8 mouse cellular contexts compared by ENCODE assay signal in genomic region chr4:124943022-124943421, GRCm38 (mm10). TPM values are rescaled to one million over a fixed set of nuclear protein-coding genes. Genes with fewer than 3 reads are reported as not detected.
DNase-seq lines count a peak whose midpoint lies in the region; ATAC-seq and TF ChIP-seq lines count a peak whose summit lies in the region.

No protein-coding gene starts in this region.

- 0 out of 2 replicates have a peak, but pooled peaks cover 2% of the 10 kb centered on the region for H3K4me1 ChIP-seq in kidney, embryonic 14.5 days (ENCODE audit: control insufficient read depth, insufficient read depth, low read length)
- H3K4me1 ChIP-seq in hindbrain, postnatal 0 days (ENCODE audit: insufficient read depth, low read length), result no peaks in the 10 kb centered on the region
- H3K4me1 ChIP-seq in midbrain, postnatal 0 days (ENCODE audit: insufficient read depth, low read length), result no peaks in the 10 kb centered on the region

- DNase-seq in kidney, adult 18-20 months, result peak; percentile 78
- DNase-seq in brain, adult 2 months (ENCODE audit: low read depth, low spot score), result peak; percentile 77
- DNase-seq in fibroblast of lung, adult 2 months (ENCODE audit: low read depth), result peak; percentile 33
- DNase-seq in hindbrain, postnatal 0 days (ENCODE audit: low spot score), result peak; percentile 87
- DNase-seq in left cerebral cortex, postnatal 10 days (ENCODE audit: extremely low spot score in 1 of 2, low spot score in 2 of 2), result peak; percentile 69 to 77
- peak; percentile 80 for DNase-seq in midbrain, postnatal 0 days (ENCODE audit: low spot score)
- peak; percentile 78 to 94 for DNase-seq in spleen, postnatal 4 days (ENCODE audit: low spot score in 2 of 2)

- no peak for ATAC-seq in kidney, embryonic 14.5 days (ENCODE audit: low FRiP score, low TSS enrichment)
- ATAC-seq in hindbrain, postnatal 0 days, result peak; percentile 32; the same call in 1 of the 2 replicates
- no peak for ATAC-seq in midbrain, postnatal 0 days (ENCODE audit: low FRiP score)

- WGBS in kidney, embryonic 14.5 days, result 10% methylated on average over 4 of the region's 4 CpGs
- 5% methylated on average over 4 of the region's 4 CpGs for WGBS in hindbrain, postnatal 0 days
- 9% methylated on average over 4 of the region's 4 CpGs for WGBS in midbrain, postnatal 0 days

- H3K36me3 ChIP-seq in kidney, embryonic 14.5 days (ENCODE audit: control insufficient read depth, insufficient read depth, low read length), result peaks cover 31% of the 10 kb centered on the region
- H3K36me3 ChIP-seq in hindbrain, postnatal 0 days (ENCODE audit: insufficient read depth, low read length), result peaks cover 19% of the 10 kb centered on the region
- peaks cover 18% of the 10 kb centered on the region for H3K36me3 ChIP-seq in midbrain, postnatal 0 days (ENCODE audit: insufficient read depth, low read length)

- H3K27ac ChIP-seq in kidney, embryonic 14.5 days (ENCODE audit: low read depth, low read length), result no peak overlapping the region
- H3K27ac ChIP-seq in hindbrain, postnatal 0 days, result no peak overlapping the region
- no peak overlapping the region for H3K27ac ChIP-seq in midbrain, postnatal 0 days (ENCODE audit: low read depth, low read length)

- H3K9me3 ChIP-seq in kidney, embryonic 14.5 days (ENCODE audit: control insufficient read depth, low read length), result no peaks in the 10 kb centered on the region
- H3K9me3 ChIP-seq in hindbrain, postnatal 0 days (ENCODE audit: low read length), result no peaks in the 10 kb centered on the region
- no peaks in the 10 kb centered on the region for H3K9me3 ChIP-seq in midbrain, postnatal 0 days (ENCODE audit: low read length)

- H3K9ac ChIP-seq in kidney, embryonic 14.5 days (ENCODE audit: low read depth, low read length), result no peak overlapping the region
- H3K9ac ChIP-seq in hindbrain, postnatal 0 days (replicated peaks; ENCODE audit: low read length), result no peak overlapping the region
- H3K9ac ChIP-seq in midbrain, postnatal 0 days (replicated peaks; ENCODE audit: low read length, poor library complexity, severe bottlenecking), result no peak overlapping the region

- no peak overlapping the region for H3K4me3 ChIP-seq in kidney, embryonic 14.5 days (ENCODE audit: low read length)
- H3K4me3 ChIP-seq in hindbrain, postnatal 0 days (ENCODE audit: low read length), result no peak overlapping the region
- H3K4me3 ChIP-seq in midbrain, postnatal 0 days (ENCODE audit: low read depth, low read length), result no peak overlapping the region

- H3K27me3 ChIP-seq in kidney, embryonic 14.5 days (ENCODE audit: control insufficient read depth, insufficient read depth, low read length), result no peaks in the 10 kb centered on the region
- H3K27me3 ChIP-seq in hindbrain, postnatal 0 days (ENCODE audit: insufficient read depth, low read length), result no peaks in the 10 kb centered on the region
- no peaks in the 10 kb centered on the region for H3K27me3 ChIP-seq in midbrain, postnatal 0 days (ENCODE audit: insufficient read depth, low read length)

- TF ChIP-seq CTCF in hindbrain, postnatal 0 days (IDR thresholded peaks at IDR 0.05; ENCODE audit: low read depth), result peak; percentile 97
- TF ChIP-seq CTCF in midbrain, postnatal 0 days (IDR thresholded peaks at IDR 0.05), result peak; percentile 97

- no peak overlapping the region for H3K4me2 ChIP-seq in kidney, embryonic 14.5 days (replicated peaks; ENCODE audit: low read depth, low read length)
- no peak overlapping the region for H3K4me2 ChIP-seq in hindbrain, postnatal 0 days (ENCODE audit: low read depth, low read length)
- H3K4me2 ChIP-seq in midbrain, postnatal 0 days (ENCODE audit: low read depth, low read length, poor library complexity, severe bottlenecking), result no peak overlapping the region

- intact Hi-C loops in left cerebral cortex, postnatal 10 days (cut with DNase I), result loop anchor here (1.0 kb wide), 1 partner anchor 116 kb away; no protein-coding TSS in a partner anchor

RNA-seq across cellular contexts. Expression of gene Cdca8, which starts 3.9 kb away (rescaled TPM):
- polyA plus RNA-seq in kidney, embryonic 14.5 days (2014; fragmentation: Nextera tagmentation; extraction: Ambion mirVana), result 151 and 152 TPM in 2 replicates
- 10.8 and 17.1 TPM in 2 replicates for total RNA-seq in hindbrain, postnatal 0 days (2014; rRNA removed)
- 28.9 and 35.1 TPM in 2 replicates for polyA plus RNA-seq in hindbrain, postnatal 0 days (2015; fragmentation: Nextera tagmentation; extraction: Ambion mirVana)
- 1 to 10 TPM; 4.0 to 4.4 TPM for total RNA-seq in left cerebral cortex, postnatal 10 days (2021)
- total RNA-seq in midbrain, postnatal 0 days (2014; rRNA removed), result 3.0 and 6.3 TPM in 2 replicates
- 10.3 and 14.8 TPM in 2 replicates for polyA plus RNA-seq in midbrain, postnatal 0 days (2015; fragmentation: Nextera tagmentation; extraction: Ambion mirVana)

RNA-seq across cellular contexts. Expression of gene 9930104L06Rik, which starts 6.2 kb away (rescaled TPM):
- 4.8 and 5.0 TPM in 2 replicates for polyA plus RNA-seq in kidney, embryonic 14.5 days (2014; fragmentation: Nextera tagmentation; extraction: Ambion mirVana)
- total RNA-seq in hindbrain, postnatal 0 days (2014; rRNA removed), result 12.8 and 15.5 TPM in 2 replicates
- 9.3 and 9.4 TPM in 2 replicates for polyA plus RNA-seq in hindbrain, postnatal 0 days (2015; fragmentation: Nextera tagmentation; extraction: Ambion mirVana)
- total RNA-seq in left cerebral cortex, postnatal 10 days (2021), result 10 to 100 TPM; 16.3 to 19.3 TPM
- 15.6 and 21.7 TPM in 2 replicates for total RNA-seq in midbrain, postnatal 0 days (2014; rRNA removed)
- polyA plus RNA-seq in midbrain, postnatal 0 days (2015; fragmentation: Nextera tagmentation; extraction: Ambion mirVana), result 8.9 and 9.3 TPM in 2 replicates

RNA-seq across cellular contexts. Expression of gene Rspo1, which starts 43.2 kb away (rescaled TPM):
- 40.0 and 44.8 TPM in 2 replicates for polyA plus RNA-seq in kidney, embryonic 14.5 days (2014; fragmentation: Nextera tagmentation; extraction: Ambion mirVana)
- total RNA-seq in hindbrain, postnatal 0 days (2014; rRNA removed), result 0.36 and 13.6 TPM in 2 replicates
- 0.74 and 0.95 TPM in 2 replicates for polyA plus RNA-seq in hindbrain, postnatal 0 days (2015; fragmentation: Nextera tagmentation; extraction: Ambion mirVana)
- total RNA-seq in left cerebral cortex, postnatal 10 days (2021), result 1 to 10 TPM; 3.5 to 4.1 TPM
- 2.5 and 3.0 TPM in 2 replicates for total RNA-seq in midbrain, postnatal 0 days (2014; rRNA removed)
- 1.2 and 1.8 TPM in 2 replicates for polyA plus RNA-seq in midbrain, postnatal 0 days (2015; fragmentation: Nextera tagmentation; extraction: Ambion mirVana)

Comparison
In these comparisons a context has a peak if more than half of its experiments do, and no peak if none do; other contexts are left out.
1. DNase-seq: peak in every context shown above with its lines; median percentile 87 in hindbrain, postnatal 0 days; 86 in spleen, postnatal 4 days; 80 in midbrain, postnatal 0 days; 78 in kidney, adult 18-20 months; 77 in brain, adult 2 months; 73 in left cerebral cortex, postnatal 10 days; 33 in fibroblast of lung, adult 2 months.